Mouse (Mus musculus) left cerebral cortex, postnatal 25 days (tissue): ENCODE measurements around the gene Gnl2. TPM values are rescaled to one million over a fixed set of nuclear protein-coding genes. Genes with fewer than 3 reads are reported as not detected.

Experiments used
- DNase-seq, 2 experiments: peaks; one replicate each; pipeline ENCODE4 v3.0.0; 2022; ENCODE audit warnings: low spot score in 2 of 2, mixed read lengths in 1 of 2
- intact Hi-C: fragments of 180-260 bp; cut with DNase I; formaldehyde crosslinking; loops from one replicate; pipeline ENCODE4 v1.15.1; 2025
- total RNA-seq, 2 experiments: library from RNA; stranded (reverse); gene quantifications; 2 replicates each; pipeline ENCODE4 v1.2.3; 2021

Gnl2 gene
- total RNA-seq, 2 experiments from 2014 or later: 55.4 to 62.6 TPM

DNA sequence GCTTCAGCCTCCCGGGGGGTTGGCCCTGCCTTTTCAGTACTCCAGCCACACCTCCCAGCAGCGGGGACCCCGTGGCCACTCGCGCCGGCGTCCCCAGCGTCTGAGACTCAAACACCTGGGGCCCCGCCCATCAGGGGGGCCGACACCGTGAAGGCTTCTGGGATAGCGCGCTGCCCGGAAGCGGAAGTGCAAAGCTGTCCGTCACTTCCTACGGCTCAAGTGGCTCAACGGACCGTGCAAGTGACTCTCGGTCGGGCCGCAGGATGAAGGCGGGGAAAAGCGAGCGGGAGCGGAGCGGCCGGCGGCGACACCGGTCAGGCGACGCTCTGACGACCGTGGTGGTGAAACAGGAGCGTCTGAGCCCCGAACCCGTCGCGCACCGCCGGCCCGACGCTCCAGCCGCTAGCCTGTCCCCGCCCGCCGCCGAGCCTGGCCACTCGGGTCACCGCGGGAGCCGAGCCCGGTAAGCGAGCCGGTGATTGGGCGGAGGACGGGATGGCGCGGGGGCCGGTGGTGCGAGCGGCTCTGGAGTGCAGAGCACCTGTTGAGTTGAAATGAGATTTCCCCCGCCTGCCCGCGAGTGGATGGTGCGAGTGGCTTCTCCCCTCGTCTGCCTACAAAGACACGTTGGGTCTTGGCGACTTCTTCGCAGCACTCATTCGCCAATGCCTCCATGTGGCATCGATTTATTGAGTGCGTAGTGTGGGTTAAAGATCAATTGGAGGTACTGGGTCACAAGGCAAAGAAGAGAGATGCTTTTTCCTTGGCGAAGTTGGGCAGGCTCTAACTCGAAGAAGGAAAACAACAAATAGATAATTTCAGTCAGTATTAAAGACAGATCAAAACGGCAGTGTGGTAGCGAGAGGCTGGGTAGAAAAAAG is 50.3 kb downstream of the Gnl2 start, which contains the start of gene Snip1:
Snip1 (plus strand) TSS at position 183 of the 881 bp plus-strand sequence.
- peak; percentile 95 to 97 for DNase-seq

DNA sequence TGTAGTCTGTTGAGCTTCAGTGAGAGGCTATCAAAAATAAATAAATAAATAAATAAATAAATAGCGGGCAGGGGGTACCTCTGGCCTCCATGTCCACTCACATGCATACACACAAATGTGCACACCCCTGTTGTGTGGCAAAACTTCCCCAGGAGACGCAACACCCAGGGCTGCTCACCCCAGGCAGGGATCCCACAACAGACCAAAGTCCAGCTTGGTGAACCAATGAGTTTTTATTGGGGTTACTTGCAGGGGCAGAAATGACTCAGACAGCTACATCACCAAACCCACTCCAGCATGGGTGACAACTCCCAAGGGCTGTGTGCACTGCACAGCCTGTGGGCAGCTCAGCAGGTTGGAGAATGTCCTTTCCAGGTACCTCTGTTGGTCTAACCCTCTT is 61.3 kb downstream of the Gnl2 start:
- DNase-seq: no peak
- intact Hi-C loops: no loop called here

More for the DNA sequence above, 50.3 kb downstream of the Gnl2 start, which contains the start of gene Snip1:
- intact Hi-C loops: loop anchor here (2.0 kb wide), 1 partner anchor 18 kb away; the partner anchor contains the start of gene Meaf6

DNA sequence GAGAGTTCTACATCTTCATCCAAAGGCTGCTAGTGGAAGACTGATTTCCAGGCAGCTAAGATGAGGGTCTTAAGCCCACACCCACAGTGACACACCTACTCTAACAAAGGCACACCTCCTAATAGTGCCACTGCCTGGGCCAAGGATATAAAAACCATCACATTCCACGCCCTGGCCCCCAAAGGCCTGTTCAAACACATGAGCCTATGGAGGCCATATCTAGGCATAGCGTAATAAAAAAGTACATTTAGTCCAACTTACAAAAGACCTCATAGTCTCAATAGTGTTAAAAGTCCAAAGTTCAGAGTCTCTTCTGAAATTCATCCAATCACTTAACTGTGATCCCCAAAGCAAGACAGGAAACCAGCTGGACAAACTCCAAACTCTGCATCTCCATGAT is 62.3 kb downstream of the Gnl2 start:
- intact Hi-C loops: no loop called here
- no peak for DNase-seq

DNA sequence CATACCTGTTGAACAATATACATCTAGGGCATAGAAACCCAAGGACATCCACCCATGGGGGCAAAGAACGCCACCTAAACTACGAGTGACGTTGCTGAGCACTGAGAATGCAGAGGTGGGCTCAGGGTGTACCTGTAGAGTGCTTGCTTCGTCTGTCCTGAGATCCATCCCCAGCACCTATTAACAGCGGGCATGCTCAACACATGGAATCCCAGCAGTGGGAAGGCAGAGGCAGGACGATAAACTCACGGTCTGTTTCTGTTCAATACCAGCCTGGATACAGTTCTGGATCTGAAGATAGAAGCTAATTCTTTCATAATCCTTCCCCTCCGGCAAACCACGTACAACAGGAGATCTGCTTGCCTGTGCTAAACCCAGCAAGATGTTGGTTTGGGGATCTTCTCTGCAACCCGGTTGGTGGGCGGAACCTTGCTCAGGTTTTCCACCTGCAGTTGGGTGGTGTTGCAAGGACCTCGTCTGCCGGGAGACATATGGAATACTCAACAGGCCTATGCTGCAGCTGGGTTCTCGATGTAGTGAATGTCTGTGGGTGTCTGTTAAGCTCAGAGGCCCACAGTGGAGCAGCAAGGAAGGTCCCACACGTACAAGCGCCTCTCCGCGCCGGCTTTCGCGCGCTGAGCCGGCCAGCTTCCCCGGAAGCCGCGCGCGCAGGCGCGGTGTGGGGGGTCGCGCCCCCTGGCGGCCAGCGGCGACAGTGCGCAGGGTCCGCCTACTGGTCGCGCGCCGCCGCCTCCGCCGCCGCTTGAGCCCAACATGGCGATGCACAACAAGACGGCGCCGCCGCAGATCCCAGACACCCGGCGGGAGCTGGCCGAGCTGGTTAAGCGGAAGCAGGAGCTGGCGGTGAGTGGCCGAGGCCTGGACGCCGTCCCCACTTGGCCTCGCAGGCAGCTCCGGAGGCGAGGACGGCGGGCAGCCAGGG is 68.3 kb downstream of the Gnl2 start, which contains the start of gene Meaf6:
Meaf6 (plus strand) TSS at position 732 of the 943 bp plus-strand sequence.
- intact Hi-C loops: loop anchor here (2.0 kb wide), 1 partner anchor 18 kb away; the partner anchor contains the start of gene Snip1
- peak; percentile 93 to 96 for DNase-seq

DNA sequence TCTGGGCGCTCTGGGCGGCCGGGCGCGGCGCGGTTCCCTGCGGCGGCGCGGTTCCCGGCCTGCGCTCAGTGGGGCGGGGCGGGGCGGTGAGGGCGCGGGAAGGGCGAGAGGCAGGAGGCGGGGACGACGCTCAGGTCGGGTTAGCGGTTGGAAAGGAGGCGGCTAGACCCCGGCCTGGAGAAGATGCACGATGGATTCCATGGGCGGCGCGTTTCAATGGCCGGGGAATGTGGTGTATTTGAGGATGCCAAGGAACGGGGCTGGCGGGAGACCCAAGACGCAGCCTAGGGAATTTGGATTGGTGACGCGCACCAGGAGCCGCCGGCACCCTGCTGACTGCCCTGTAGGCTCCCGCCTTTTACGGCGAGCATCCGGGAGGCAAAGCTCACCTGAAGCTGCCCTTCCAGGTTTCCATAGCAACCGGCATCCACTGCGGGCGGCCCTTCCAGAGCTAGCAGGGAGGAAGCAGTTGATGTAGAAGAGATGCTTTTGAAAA is 69.0 kb downstream of the Gnl2 start:
- DNase-seq: peak; percentile 78 to 82
- intact Hi-C loops: loop anchor here (2.0 kb wide), 1 partner anchor 19 kb away; the partner anchor contains the start of gene Snip1

DNA sequence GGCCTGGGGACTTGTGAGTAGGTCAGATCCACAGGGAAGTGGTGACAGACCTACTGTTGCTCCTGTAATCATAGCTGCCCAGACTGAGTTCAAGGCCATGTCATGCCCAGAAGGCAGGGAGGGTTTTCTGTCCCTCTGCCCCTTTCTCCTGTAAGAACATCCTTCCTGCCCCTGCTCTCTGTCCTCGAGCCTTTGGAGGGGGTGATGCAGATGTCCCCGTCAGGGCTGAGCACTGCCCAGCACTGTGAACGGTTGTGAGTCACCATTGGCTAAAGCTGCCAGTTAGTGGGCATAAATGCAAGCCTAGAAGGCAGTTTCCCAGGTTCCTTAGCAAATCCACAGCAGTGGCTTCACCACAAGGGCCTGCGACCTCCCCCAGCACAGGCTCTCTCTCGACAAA is 76.6 kb downstream of the Gnl2 start:
- intact Hi-C loops: no loop called here
- no peak for DNase-seq

DNA sequence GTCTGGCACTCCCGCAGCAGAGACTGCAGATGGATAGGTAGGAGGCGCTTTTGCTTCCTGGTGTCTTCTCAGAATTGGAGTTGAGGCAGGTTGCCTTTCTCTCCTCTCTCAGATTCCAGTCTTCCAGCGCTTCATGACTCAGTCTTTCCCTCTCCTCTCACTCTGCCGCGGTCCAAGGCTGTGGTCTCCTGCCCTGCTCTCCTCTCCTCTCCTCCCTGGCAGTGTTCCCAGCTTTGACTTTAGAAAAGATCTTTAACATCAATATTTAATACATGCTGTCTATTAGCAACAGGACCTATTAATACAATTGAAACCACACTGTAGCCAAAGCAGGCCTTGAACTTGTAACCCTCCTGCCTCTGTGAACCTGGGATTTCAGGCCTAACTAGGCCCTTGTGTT is 79.7 kb downstream of the Gnl2 start:
- intact Hi-C loops: no loop called here
- DNase-seq: no peak

DNA sequence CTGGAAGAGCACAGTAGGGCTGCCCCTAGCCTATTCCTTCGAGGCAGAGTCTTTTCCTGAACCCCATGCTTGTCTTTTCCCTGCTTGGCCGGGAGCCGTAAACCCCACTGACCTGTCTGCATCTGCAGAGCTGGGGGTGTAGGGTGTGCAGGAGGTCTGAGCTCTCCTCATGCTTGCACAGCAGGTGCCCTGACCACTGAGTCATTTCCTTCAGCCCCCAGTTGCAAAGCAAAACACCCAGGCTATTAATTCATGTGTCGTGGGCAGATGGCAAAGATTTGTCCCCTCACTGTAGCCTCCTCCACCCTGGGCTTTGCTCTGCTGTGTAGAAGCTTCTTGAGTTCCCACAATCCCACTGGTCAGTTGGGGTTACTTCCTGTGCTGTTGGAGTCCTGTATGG is 81.0 kb downstream of the Gnl2 start:
- intact Hi-C loops: no loop called here
- DNase-seq: no peak

DNA sequence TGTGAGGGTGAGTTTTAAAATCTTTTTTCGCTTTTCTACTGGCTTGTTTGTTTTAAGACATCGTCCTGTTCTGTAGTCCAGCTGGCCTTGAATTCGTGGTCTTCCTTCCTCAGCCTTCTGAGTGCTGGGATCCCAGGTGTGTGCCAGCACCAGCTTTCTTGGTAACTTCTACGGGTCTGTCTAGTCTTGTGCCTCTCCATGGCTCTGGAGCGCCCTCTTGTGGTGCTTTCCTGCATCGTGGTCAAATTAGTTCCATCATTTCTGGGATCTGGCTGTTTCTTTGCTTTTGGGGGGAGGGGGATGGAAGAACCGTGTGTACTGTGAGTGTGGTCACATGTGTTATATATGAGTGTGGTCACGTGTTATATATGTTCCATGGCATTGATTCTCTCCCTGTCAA is 83.1 kb downstream of the Gnl2 start:
- intact Hi-C loops: no loop called here
- DNase-seq: peak; percentile 80 to 83

DNA sequence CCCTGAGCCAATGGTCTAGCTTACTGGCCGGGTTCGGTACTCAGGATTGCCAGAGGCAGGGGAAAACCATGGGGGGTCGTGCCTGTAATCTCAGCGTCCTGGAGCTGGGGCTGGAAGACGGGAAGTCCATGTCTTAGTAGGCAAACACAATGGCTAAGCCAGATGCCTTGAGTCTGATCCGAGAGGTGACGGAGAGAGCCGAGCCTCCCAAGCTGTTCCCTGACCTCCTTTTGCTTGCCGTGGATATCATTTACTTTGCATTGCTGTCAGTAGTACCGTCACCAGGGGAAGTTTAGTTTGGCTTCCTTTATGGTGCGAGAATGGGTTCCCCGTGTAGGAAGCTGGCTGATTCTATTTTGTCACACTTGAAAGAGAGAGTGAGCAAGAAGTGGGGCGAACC is 84.9 kb downstream of the Gnl2 start:
- intact Hi-C loops: no loop called here
- DNase-seq: peak in 1 of 2 experiments; percentile 56

Other genes starting within 250 kb of the Gnl2 start
- gene Mtf1, start 214.5 kb upstream of the Gnl2 start, total RNA-seq: 10 to 100 TPM; 25.2 to 29.7 TPM
- gene Yrdc, start 165.9 kb upstream of the Gnl2 start, total RNA-seq: 10 to 100 TPM; 30.6 to 34.9 TPM
- gene 1110065P20Rik, start 165.4 kb upstream of the Gnl2 start, total RNA-seq: 10 to 100 TPM; 73.5 to 74.0 TPM
- gene Maneal, start 154.4 kb upstream of the Gnl2 start, total RNA-seq: 10 to 100 TPM; 49.2 to 51.7 TPM
- 10 to 100 TPM; 46.6 to 49.7 TPM for gene Epha10, start 135.7 kb upstream of the Gnl2 start, total RNA-seq
- gene 9930104L06Rik, start 79.5 kb upstream of the Gnl2 start, total RNA-seq: 10 to 100 TPM; 17.9 TPM
- gene Cdca8, start 77.3 kb upstream of the Gnl2 start, total RNA-seq: 1 to 10 TPM; 1.2 to 1.6 TPM
- gene Rspo1, start 30.2 kb upstream of the Gnl2 start, total RNA-seq: 10 to 100 TPM; 12.7 to 13.2 TPM
- under 1 TPM; 0.28 to 0.50 TPM for gene Dnali1, start 49.1 kb downstream of the Gnl2 start, total RNA-seq
- gene Snip1, start 50.1 kb downstream of the Gnl2 start, total RNA-seq: 10 to 100 TPM; 13.8 to 14.1 TPM
- gene Meaf6, start 68.5 kb downstream of the Gnl2 start, total RNA-seq: 100 to 1,000 TPM; 121 to 124 TPM
- gene Zc3h12a, start 111.3 kb downstream of the Gnl2 start, total RNA-seq: 1 to 10 TPM; 1.1 to 1.2 TPM